Mouse (Mus musculus): ENCODE data around the gene Tlr9. TPM values are rescaled to one million over a fixed set of nuclear protein-coding genes. Genes with fewer than 3 reads are reported as not detected.

The Tlr9 gene
- total RNA-seq, 1 experiment from 2014 or later = 1.3 TPM

DNA sequence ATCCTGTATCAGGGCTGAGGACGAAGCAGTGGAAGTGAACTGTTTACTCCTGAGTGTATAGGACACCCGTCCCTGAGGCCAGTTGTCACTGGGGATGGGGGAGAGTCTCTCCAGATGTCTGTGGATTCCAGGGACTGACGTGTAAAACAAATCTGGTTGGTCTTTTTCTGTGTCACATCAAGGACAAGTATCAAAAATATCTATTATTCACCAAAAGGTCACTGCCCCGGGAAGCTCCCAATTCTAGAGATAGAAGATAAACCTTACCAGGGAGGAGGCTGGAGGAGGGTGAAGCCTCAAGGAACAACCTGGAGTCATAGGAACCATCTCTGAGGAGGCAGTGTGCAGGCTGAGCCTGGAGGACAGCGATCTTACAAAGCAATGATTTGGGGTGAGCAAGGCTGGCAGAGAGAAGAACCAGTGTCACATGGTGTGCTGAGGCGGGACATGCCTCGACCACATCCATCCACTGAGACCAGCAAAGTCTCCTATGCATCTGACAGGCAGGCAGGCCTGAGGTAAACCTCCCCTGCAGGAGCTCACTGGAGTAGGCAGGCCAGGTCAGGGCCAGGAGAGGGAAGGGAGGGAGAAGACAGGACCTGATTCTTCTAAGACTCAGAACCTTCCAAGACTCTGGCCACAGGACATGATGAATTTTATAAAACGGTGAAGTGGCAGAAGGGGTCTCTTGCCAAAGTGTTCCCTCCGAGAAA lies 46.8 kb downstream of the Tlr9 start:
- no peak for DNase-seq

DNA sequence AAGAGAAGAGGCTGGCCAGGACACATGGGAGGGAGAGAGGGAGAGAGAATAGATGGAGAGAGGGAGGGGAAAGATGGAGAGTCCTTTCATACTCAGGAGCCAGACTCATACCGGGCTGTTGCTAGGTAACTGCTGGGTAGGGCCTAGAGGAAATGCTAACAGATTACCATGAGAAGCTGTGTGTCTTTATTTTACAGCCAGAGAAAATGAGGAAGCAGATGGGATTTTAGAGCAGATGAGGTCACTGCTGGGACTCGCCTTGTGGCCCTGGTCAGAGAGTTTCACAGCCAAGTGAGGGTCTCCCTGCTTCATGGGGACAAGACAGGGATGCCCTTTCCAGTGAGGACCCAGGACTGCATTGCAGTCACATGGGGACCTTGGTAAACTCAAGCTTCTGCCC lies 47.5 kb downstream of the Tlr9 start:
- DNase-seq = no peak

DNA sequence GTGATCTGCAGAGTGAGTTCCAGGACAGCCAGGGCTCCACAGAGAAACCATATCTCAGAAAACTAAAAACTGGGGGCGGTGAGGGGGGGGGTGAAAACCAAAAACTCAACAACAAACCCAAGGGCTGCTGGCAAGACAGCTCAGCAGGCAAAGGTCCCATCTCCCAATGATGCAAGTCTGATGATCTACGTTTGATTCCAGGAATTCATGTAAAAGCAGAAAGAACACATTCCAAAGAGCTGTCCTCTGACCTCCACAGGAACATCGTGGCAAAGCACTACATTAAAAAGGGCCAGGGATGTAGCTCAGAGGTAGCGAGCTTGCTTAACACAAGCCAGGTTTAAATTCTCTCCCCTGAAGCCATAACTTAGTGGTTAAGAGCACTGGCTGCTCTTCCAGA lies 48.3 kb downstream of the Tlr9 start:
- DNase-seq = no peak

DNA sequence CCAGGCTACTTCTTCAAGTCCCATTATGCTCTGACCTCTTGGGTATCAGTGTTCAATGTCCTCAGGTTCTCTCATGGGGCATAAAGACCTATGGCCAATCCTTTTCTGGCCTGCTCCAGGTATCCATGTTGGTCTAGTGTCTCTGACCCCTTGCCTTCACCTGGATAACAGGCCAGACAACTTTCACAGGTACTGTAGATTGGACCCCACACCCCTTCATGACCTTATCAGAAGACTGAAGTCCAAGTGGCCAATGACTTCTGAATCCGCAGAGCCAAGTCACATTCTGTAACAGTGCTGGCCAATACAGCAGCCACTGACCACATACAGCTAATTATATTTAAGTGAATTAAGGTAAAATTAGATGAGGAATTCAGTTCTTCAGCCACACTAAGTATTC lies 49.9 kb downstream of the Tlr9 start:
- DNase-seq = no peak

DNA sequence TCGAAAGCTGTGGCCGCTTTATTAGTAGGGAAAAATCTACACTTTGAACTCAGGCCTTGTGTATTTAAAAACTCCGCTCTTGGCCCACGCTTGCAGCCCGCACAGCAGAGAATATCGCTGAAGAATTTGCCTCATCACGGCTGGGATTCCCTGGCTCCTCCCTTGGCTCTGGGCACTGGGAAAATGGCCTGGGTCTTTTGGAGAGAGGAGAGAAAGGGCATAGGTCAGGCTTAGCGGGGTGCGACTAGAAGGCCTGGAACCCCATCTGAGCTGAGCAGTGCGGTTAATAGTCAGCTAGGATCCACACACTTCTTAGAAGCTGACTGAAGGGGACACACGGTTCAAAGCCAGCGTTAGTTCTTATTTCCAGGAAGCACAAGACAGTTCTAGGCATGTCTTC lies 50.9 kb downstream of the Tlr9 start:
- DNase-seq = no peak

DNA sequence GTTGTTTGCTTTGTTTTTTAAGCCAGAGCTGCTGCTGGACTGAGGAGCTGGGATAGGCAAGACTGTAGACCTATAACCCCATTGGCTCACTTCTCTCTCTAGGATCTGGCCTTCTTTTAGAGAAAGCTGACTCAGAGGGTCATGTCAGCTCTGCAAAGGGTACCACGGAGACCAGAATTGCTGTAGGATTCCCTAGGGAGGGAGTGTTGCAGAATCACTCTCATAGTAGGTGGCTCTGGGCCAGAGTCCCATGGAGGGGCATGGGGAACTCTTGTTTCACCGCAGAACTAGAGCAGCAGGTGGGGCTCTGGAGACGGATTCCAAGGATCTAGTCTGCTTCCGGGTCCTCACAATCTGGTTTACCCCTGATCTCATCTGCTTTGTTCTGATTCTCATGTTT lies 51.4 kb downstream of the Tlr9 start:
- DNase-seq = peak; percentile 65

DNA sequence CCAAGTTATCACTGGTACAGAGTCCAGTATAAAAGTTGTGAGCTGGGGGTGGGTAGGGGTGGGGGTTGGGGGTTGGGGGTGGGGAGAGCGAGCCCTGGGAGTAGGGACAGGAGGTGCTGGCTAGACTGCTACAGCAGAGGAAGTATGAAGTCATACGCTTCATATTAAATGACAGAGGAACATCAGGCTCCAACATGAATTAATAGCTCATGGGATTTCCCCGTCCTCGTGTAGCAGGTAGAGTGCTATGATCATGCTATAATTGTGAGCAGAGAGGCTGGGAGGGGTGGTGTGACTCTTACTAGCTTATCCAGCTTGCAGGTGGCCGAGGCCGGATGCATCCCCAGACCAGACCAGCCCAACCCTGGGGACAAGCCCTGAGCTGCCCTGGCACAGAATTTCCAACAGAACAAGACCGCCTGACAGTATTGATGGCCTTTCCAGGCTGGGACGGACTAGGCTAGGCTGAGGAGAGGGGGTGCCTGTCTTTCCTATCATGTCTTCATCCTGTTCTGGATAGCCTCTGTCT lies 52.3 kb downstream of the Tlr9 start:
- no peak for DNase-seq

DNA sequence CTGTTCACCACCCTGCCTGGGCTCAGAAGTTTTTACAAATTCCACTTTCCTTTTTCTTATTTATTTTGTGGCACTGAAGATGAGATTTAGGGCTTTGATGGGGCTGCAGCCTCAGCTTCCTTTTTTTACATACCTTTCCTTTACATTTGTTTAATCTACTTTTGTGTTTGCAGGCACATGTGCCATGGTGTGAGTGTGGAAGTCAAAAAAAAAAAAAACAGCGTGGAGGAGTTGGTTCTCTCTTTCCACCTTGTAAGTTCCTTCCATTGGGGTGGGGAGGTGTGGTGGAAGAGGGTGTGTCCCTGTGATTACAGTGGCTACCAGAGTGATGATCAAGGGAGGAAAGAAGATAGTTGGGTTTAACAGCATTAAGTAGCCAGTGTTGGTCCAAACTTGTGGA lies 53.4 kb downstream of the Tlr9 start:
- DNase-seq = no peak

Small RNA genes within 50 kb of the gene (microRNA-seq; reads per million reads assigned to microRNA genes)
- 105,333 to 142,181 reads per million in 2 experiments for gene Mirlet7g

Other genes starting within 250 kb of the Tlr9 start
- 0.30 and 4.1 TPM in 2 replicates for gene Col6a4, start 125.8 kb upstream of the Tlr9 start, total RNA-seq (2021)
- gene Glyctk, start 64.5 kb upstream of the Tlr9 start, total RNA-seq (2021) = 3.6 and 13.6 TPM in 2 replicates
- gene Wdr82, start 51.7 kb upstream of the Tlr9 start, total RNA-seq (2021) = 83.9 and 84.7 TPM in 2 replicates
- 133 and 136 TPM in 2 replicates for gene Ppm1m, start 22.9 kb upstream of the Tlr9 start, total RNA-seq (2021)
- 43.6 and 54.3 TPM in 2 replicates for gene Twf2, start 19.5 kb upstream of the Tlr9 start, total RNA-seq (2021)
- gene Alas1, start 26.1 kb downstream of the Tlr9 start, total RNA-seq (2021) = 1,325 and 1,932 TPM in 2 replicates
- gene Poc1a, start 58.5 kb downstream of the Tlr9 start, total RNA-seq (2021) = 7.9 and 8.3 TPM in 2 replicates
- gene Dusp7, start 146.0 kb downstream of the Tlr9 start, total RNA-seq (2021) = 21.1 and 26.0 TPM in 2 replicates
- 490 and 599 TPM in 2 replicates for gene Rpl29, start 206.9 kb downstream of the Tlr9 start, total RNA-seq (2021)
- gene Acy1, start 215.7 kb downstream of the Tlr9 start, total RNA-seq (2021) = 14.2 and 20.2 TPM in 2 replicates
- 23.6 and 33.1 TPM in 2 replicates for gene Abhd14b, start 224.9 kb downstream of the Tlr9 start, total RNA-seq (2021)
- gene Abhd14a, start 225.1 kb downstream of the Tlr9 start, total RNA-seq (2021) = 17.1 and 18.4 TPM in 2 replicates
- gene Pcbp4, start 230.7 kb downstream of the Tlr9 start, total RNA-seq (2021) = 24.3 and 32.2 TPM in 2 replicates
- gene Gpr62, start 243.3 kb downstream of the Tlr9 start, total RNA-seq (2021) = 0.23 TPM in 1 of 2 replicates, not detected in the other